Mouse (Mus musculus) MEL (cell line): ENCODE measurements around the gene Plin1.

Source experiments
- CTCF ChIP-seq, 3 experiments: IDR thresholded peaks in 2 of 3; conservative IDR thresholded peaks in 1 of 3; 2 replicates each; pipeline ENCODE4 v1.5.1; 2011 to 2012; ENCODE audit warnings: low read length in 3 of 3, low read depth in 2 of 3, mild to moderate bottlenecking in 2 of 3, improper control_type of control experiment in 1 of 3, inconsistent platforms in 1 of 3, mixed read lengths in 1 of 3, moderate library complexity in 1 of 3; ENCODE audit not compliant: control insufficient read depth in 1 of 3, insufficient read depth in 1 of 3, poor library complexity in 1 of 3, severe bottlenecking in 1 of 3
- MXI1 ChIP-seq: IDR thresholded peaks from 2 replicates; pipeline ENCODE4 v1.6.1; 2011; ENCODE audit warnings: mild to moderate bottlenecking, low read depth, low read length, improper control_type of control experiment
- MYC ChIP-seq: IDR thresholded peaks from 2 replicates; pipeline ENCODE4 v1.6.1; 2011; ENCODE audit warnings: low read depth, mild to moderate bottlenecking, low read length, improper control_type of control experiment, moderate library complexity
- POLR2A ChIP-seq, 2 experiments: IDR thresholded peaks; 2 replicates each; pipeline ENCODE4 v1.6.1; 2011 to 2012; ENCODE audit warnings: low read length in 2 of 2, mild to moderate bottlenecking in 2 of 2, control low read depth in 1 of 2, improper control_type of control experiment in 1 of 2, low read depth in 1 of 2, moderate library complexity in 1 of 2; ENCODE audit not compliant: control insufficient read depth in 1 of 2, insufficient read depth in 1 of 2, poor library complexity in 1 of 2

- no peak for TF ChIP-seq MYC
- no peak for TF ChIP-seq POLR2A (IDR thresholded peaks at IDR 0.05; ENCODE audit: control insufficient read depth in 1 of 2, insufficient read depth in 1 of 2, low read depth in 1 of 2, low read length in 2 of 2, poor library complexity in 1 of 2)
- TF ChIP-seq CTCF (IDR thresholded peaks at IDR 0.05 in 2 of 3, conservative IDR thresholded peaks at IDR 0.05 in 1 of 3; ENCODE audit: control insufficient read depth in 1 of 3, insufficient read depth in 1 of 3, low read depth in 2 of 3, low read length in 3 of 3, poor library complexity in 1 of 3, severe bottlenecking in 1 of 3) = no peak
- no peak for TF ChIP-seq MXI1
Measured at GRCm38 (mm10) chr7:79759766-79760165, 27.1 kb upstream of the Plin1 start.
